Mouse (Mus musculus) c-Kit-negative CD71-positive TER-119-positive erythroid progenitor cells, embryonic 14.5 days (primary cell): ENCODE measurements around the gene Ulk3.
A peak's percentile ranks its signal among the peaks of the same experiment; 100 is the strongest.

ENCODE experiments used
- DNase-seq: peaks from one replicate; pipeline ENCODE4 v3.0.0-alpha.2; 2013; ENCODE audit warnings: low read depth, low spot score

The Ulk3 gene

DNA sequence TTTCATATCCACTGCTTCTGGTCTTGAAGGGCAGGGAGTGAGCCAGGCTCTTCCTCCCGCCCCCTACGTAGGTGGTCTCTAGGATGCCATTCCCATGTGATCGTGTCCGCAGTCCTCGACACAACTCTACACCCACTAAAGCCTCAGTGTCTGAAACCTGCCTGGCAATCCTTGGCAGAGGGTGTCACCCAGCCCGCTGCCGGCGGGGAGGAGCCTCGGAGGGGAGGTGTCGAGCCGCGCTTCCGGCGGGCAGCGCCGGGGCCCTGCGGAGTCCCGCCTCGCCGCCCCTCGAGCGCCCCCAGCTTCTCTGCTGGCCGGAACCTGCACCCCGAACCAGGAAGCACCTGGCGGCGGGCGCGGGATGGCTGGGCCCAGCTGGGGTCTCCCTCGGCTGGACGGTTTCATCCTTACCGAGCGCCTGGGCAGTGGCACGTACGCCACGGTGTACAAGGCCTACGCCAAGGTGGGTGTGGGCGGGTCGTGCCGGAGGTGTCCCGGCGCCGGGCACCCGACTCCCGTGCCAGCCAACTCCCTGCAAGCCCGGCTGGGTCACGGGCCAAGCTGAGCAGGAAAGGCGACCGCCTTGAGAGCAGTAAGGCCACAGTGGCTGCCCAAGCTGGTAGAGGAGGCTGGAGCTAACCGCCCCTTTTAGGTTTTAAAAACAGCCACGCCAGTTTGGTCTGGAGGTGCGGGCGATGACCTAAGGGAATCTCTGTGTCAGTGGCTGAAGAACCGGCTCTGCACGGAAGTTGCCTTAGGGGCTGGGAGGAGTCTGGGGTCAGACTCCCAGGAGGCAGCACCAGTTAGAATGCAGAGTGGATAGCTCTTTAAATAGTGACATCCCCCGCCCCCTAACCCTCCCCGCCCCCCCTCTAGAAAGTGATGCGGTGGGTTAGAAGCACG lies at the start of gene Ulk3:
Ulk3 (plus strand) TSS at position 229 of the 903 bp plus-strand sequence.
- DNase-seq: peak; percentile 42

GRCm38 (mm10) chr9:57539550-57539949 lies 49.7 kb upstream of the Ulk3 start:
- DNase-seq: no peak

DNA sequence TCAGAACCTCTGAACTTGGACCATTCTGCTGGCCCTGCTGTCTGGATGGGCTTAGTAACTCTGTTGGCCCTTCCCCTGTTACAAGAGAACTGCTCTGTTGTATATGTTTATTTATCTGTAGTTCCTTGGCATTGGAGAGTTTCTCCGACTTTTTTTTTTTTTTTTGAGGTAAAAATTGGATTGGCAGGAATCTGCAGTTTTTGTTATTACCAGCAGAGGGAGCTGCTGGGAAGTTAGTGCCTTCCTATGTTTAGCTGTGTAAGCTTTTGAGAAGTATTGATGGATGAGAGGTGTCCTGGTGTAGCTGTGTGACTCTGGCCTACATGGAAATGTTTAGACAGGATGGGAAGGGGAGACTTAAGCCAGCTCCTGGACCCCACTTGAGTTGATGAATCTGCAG lies 47.9 kb upstream of the Ulk3 start:
- DNase-seq: peak; percentile 45

GRCm38 (mm10) chr9:57543951-57544350 lies 45.3 kb upstream of the Ulk3 start:
- DNase-seq: no peak

DNA sequence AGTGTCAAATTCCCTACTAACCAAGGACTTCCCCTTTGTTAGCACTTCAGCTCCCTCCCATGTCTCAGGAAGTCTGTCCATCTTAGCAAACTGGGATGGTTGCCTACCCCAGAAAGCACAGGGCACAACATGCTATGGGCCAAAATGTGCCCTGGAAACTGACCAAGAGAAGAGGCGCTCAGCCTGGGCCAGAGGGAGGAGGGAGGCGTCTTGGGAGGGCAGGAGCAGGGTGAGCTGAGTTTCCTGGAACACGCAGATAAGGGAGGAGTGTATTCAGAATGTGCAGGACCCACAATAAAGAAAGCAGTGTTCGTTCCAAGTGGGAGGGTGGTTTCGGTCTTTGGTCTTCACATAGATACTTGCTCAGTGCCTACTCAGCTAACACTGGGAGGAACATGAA lies 42.0 kb upstream of the Ulk3 start:
- DNase-seq: no peak

DNA sequence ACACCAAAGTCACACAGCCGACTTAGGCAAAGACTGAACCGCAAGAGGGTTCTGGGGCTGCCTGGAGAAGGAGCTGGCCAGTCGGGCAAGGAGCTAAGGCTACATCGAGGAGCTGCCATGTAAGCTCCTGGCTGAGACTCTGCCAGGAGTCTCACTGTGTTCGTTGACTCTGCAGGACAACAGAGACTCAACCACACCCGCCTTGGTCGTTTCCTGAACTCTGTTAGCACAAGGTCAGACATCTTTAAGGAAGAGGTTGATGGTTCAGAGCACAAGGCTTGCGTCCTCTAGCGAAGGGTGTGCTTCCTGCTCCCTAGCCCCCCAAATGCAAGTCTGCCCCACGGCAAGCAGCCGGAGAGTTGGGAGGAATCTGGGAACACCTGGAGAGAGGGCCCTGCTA lies 41.4 kb upstream of the Ulk3 start:
- DNase-seq: no peak

DNA sequence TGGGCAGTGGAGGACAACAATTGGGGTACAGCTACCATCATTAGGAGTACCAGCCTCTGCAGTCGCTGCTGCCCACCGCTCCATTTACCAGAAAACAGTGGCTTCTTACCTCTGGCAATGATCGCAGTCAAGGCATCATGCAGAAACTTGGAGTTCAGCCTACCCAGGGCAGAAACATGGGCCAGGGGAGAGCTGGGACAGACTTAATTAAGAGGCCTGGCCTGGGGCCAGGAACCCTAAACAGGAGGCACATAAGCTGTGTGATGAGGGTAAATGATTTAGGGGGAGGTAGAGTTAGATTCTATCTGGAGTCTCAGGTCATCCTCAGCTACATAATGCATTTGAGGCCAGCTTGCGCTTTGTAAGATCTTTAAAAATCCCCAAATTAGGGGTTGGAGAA lies 40.1 kb upstream of the Ulk3 start:
- no peak for DNase-seq

GRCm38 (mm10) chr9:57550126-57550862 lies 39.0 kb upstream of the Ulk3 start:
- no peak for DNase-seq

GRCm38 (mm10) chr9:57552139-57552887 lies 36.9 kb upstream of the Ulk3 start, which contains the start of gene Mpi:
Gene Mpi (minus strand): TSS chr9:57552763.
- no peak for DNase-seq

GRCm38 (mm10) chr9:57553119-57553518 lies 36.1 kb upstream of the Ulk3 start:
- DNase-seq: no peak

GRCm38 (mm10) chr9:57554753-57555152 lies 34.5 kb upstream of the Ulk3 start:
- no peak for DNase-seq

DNA sequence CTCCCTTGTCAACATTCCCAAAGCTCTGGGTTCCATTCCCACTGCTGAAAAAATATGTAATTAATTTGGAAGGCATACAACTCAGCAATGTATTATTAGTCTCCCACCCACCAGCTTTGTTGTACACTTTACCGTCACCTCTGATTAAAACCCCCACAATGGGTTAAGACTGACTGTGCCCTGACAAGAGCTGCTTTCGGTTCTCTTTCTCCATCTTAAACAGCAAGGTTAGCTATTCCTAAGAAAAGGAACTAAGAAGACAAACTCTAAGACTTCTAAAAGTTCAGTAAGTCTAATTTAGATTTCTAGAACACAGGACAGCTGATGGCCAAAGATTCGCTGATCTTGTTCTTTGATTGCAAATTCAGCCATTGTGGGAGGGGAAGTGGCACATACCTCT lies 32.0 kb upstream of the Ulk3 start:
- DNase-seq: no peak

GRCm38 (mm10) chr9:57558625-57559024 lies 30.6 kb upstream of the Ulk3 start:
- DNase-seq: no peak

DNA sequence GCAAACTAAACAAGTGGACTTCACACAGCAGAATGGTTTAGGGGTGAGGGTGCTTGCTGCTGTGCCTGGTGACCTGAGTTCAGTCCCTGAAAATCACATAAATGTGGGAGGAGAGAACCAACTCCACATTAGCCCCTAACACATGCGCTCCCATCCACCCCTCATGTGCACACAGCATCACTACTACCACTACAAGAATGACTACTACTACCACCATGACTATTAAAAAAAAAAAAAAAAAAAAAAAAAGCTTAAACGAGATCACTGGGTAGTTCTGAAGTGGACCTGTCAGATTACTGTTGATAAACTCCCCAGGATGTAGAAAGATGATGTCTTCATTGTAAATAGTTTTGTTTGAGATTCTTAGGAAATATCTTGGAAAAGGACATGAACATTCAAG lies 29.7 kb upstream of the Ulk3 start:
- DNase-seq: no peak

DNA sequence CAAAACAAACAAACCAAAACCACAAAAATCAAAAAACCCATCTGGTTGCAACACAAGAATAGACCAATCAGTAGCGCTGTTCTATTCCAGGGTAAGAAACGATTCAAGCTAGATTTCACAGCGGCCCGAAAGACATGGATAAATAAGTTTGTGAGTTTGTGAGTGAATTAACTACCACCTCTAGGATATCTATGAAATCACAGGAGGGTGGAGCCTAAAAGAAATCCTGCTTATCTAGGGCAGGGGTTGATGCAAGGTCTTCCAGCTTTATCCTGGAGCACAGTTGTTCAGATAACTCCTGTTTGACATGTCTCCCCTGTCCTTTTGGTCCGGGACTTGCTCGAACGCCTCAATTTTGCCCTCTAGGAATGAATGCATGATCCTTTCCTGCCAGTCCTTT lies 29.0 kb upstream of the Ulk3 start:
- no peak for DNase-seq

- peak; percentile 87 for DNase-seq
Measured at GRCm38 (mm10) chr9:57560861-57561710, 28.2 kb upstream of the Ulk3 start, which contains the start of gene Scamp2. Gene Scamp2 (plus strand): TSS chr9:57560943.

DNA sequence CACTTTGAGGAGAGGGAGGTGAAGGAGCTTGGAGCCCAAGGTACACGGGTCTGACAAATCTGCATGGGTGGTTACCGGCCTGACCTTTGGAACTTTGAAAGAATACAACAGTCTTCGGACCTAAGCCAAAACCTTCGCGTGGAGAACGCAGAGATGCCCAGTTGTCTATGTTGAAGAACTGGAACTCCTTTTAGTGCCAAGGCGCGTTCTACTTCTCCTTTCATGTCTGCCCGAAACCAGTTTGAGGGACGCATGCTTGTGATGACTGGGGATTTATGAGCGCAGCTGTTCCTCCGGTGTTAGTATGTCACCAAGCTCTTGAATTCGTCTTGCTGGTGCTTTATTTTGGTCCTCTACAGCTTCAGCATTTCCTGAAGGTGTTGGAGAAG lies 27.5 kb upstream of the Ulk3 start:
- DNase-seq: no peak

- DNase-seq: no peak
Measured at GRCm38 (mm10) chr9:57562896-57563372, 26.3 kb upstream of the Ulk3 start.

- DNase-seq: no peak
Measured at GRCm38 (mm10) chr9:57564609-57565008, 24.6 kb upstream of the Ulk3 start.

DNA sequence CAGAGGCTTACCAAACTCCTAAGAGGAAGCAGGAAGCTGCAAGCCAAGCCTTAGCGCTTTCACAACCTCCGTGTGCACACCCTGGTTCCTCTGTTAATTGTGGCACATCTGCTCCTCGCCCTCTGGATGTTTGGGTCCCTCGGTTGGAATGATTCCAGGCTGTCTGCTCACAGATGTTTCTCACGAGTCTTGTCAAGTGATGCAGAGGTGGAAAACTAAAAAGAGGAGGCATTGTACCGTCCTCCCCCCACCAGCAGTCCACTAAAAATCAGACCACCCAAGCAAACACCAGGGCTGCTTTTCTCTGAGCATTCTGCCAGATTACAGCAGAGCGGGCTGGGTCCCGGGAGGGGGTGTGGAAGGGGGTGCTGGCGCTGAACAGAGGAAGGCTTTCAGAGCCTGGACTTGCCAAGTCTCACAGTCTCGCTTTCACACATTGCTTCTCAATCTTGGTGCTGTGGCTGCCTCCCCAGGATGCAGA lies 23.5 kb upstream of the Ulk3 start:
- no peak for DNase-seq

- DNase-seq: no peak
Measured at GRCm38 (mm10) chr9:57566846-57567245, 22.4 kb upstream of the Ulk3 start.
